Mouse (Mus musculus): ENCODE results near the gene Tmem151b. TPM values are rescaled to one million over a fixed set of nuclear protein-coding genes. Genes with fewer than 3 reads are reported as not detected.
A peak's percentile ranks its signal among the peaks of the same experiment; 100 is the strongest.

Gene Tmem151b
- total RNA-seq, 2 experiments from 2014 or later, result 1.2 to 3.1 TPM

GRCm38 (mm10) chr17:45564531-45565084 is 15.1 kb upstream of the Tmem151b start:
- DNase-seq, result no peak

GRCm38 (mm10) chr17:45563655-45564530 is 14.4 kb upstream of the Tmem151b start, which contains the start of gene Slc35b2:
Gene Slc35b2 (plus strand): TSS chr17:45563874.
- DNase-seq, result peak; percentile 98

GRCm38 (mm10) chr17:45563216-45563615 is 13.7 kb upstream of the Tmem151b start:
- DNase-seq, result no peak

- DNase-seq, result no peak
These were observed 10.5 kb upstream of the Tmem151b start for GRCm38 (mm10) chr17:45559732-45560525.

- DNase-seq, result no peak
These were observed 8.8 kb upstream of the Tmem151b start for GRCm38 (mm10) chr17:45557998-45558862.

GRCm38 (mm10) chr17:45557246-45557824 is 7.9 kb upstream of the Tmem151b start:
- no peak for DNase-seq

GRCm38 (mm10) chr17:45556514-45557245 is 7.2 kb upstream of the Tmem151b start:
- DNase-seq, result no peak

- no peak for DNase-seq
These were observed 6.6 kb upstream of the Tmem151b start for GRCm38 (mm10) chr17:45556107-45556489.

GRCm38 (mm10) chr17:45555452-45556106 is 6.1 kb upstream of the Tmem151b start, which contains the start of gene Nfkbie:
Gene Nfkbie (plus strand): TSS chr17:45555703.
- DNase-seq, result peak; percentile 98

GRCm38 (mm10) chr17:45554420-45554819 is 4.9 kb upstream of the Tmem151b start:
- no peak for DNase-seq

- DNase-seq, result no peak
These were observed 3.6 kb upstream of the Tmem151b start for GRCm38 (mm10) chr17:45553065-45553464.

GRCm38 (mm10) chr17:45551816-45552451 is 2.5 kb upstream of the Tmem151b start:
- peak; percentile 86 for DNase-seq

- no peak for DNase-seq
These were observed 1.8 kb upstream of the Tmem151b start for GRCm38 (mm10) chr17:45551249-45551796.

GRCm38 (mm10) chr17:45550253-45550652 is 776 bp upstream of the Tmem151b start:
- DNase-seq, result no peak

- no peak for DNase-seq
These were observed 650 bp downstream of the Tmem151b start for GRCm38 (mm10) chr17:45548541-45549512.

- DNase-seq, result no peak
These were observed 1.9 kb downstream of the Tmem151b start for GRCm38 (mm10) chr17:45547461-45548190.

- DNase-seq, result no peak
These were observed 2.5 kb downstream of the Tmem151b start for GRCm38 (mm10) chr17:45546941-45547340.
